Mouse (Mus musculus): ENCODE results near the gene Acsl1.
"Not testable (repeated sequence)": the region's sequence is repeated elsewhere in the genome, so short reads cannot be mapped to it uniquely, and the experiment has no call there.

Acsl1 gene

DNA sequence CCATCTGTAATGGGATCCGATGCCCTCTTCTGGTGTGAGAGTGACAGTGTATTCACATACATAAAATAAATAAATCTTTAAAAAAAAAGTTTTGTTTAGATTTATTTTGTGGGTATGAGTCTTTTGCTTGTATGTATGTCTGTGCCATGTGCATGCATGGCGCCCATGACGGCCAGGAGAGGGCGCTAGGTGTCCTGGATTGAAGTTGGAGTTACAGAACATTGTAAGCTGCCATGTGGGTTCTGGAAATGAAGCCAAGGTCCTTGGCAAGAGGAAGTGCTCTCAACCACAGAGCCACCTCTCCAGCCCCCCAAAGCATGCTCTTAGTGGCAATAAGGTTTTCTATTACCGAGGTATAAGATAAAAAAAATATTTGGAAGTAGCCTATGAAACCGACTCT, 88.6 kb downstream of the Acsl1 start:
- DNase-seq (ENCODE audit: low spot score in 2 of 2), result no peak

DNA sequence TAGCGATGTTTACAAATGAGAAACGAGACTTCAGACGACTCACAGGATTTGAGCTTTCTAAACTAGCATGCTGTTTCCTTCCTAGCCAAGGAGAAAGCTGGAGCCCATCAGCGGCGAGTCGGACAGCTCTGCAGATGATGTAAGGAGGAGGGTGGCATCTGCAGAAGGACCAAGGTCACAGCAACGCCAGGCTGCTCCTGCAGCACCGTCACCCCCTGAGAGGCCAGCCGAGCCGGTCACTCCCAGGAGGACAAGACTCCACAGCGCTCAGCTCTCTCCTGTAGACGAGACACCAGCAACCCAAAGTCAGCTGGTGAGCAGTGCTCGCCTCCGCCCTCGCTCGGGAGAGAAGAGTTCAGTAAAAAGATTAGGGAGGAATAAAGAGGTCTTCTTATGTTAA, 91.5 kb downstream of the Acsl1 start:
- no peak for DNase-seq (ENCODE audit: low spot score in 2 of 2)

DNA sequence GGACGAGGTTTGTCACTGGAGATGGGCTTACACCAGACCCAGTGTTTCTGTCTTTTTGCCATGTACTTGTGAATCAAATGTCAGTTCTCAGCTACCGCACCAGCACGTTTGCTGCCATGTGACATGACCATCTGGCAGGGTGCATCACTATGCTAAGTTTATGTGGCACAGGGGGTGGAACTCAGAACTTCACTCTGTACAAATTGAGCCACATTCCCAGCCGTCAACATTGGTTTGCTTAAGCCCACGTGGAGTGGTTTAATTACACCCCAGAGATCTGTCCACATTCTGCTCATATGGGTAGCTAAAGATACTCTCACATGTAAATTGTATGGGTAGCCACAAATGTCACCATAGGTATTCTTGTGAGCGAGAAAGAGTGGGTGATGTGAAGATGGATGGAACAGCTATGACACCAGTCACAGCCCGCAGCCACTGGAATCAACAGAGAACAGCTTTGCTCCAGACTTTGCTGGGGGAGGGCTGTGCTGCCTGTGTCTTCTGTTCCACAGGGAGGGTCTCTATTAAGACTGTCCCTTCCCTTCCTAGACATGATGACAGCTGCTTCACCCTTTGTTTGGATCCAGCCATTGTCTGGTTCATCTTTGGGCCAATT, 96.2 kb downstream of the Acsl1 start:
- no peak for DNase-seq (ENCODE audit: low spot score in 2 of 2)

DNA sequence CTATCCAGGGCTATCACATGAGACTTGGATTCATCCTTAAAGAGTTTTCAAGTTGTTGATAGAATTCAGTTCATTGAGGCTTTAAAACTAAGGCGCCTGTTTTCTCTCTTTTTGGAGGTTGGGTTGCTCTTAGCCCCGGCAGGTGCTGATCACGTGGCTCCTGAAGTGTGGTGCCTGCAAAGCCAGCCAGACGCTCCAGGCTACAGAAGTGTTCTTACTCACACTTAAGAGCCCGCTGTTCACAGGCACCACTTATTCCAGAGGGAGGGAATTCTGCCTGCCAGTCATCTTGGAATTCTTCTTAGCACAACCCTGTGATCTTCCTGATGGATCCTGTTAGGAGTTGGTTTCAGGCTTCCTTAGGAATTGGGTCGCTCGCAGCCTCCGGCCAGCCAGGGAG, 97.1 kb downstream of the Acsl1 start:
- no peak for DNase-seq (ENCODE audit: low spot score in 2 of 2)

DNA sequence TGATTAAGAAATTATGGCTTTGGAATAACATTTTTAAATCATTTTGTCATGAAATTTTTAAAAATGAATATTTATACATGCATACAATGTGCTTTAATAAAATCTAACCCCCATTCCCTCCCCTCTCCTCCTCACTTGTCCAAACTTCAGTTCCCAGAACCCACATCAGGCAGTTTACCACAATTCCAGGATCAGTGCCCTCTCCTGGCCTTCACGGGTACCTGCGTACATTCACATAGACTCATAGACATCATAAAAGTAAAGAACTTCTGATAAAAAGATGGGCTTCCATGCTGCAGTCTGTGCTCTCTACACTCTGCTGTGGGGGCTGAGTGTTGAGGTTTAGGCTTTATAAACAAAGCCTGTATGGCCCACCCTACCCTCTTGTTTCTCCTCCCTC, 98.1 kb downstream of the Acsl1 start:
- no peak for DNase-seq (ENCODE audit: low spot score in 2 of 2)

DNA sequence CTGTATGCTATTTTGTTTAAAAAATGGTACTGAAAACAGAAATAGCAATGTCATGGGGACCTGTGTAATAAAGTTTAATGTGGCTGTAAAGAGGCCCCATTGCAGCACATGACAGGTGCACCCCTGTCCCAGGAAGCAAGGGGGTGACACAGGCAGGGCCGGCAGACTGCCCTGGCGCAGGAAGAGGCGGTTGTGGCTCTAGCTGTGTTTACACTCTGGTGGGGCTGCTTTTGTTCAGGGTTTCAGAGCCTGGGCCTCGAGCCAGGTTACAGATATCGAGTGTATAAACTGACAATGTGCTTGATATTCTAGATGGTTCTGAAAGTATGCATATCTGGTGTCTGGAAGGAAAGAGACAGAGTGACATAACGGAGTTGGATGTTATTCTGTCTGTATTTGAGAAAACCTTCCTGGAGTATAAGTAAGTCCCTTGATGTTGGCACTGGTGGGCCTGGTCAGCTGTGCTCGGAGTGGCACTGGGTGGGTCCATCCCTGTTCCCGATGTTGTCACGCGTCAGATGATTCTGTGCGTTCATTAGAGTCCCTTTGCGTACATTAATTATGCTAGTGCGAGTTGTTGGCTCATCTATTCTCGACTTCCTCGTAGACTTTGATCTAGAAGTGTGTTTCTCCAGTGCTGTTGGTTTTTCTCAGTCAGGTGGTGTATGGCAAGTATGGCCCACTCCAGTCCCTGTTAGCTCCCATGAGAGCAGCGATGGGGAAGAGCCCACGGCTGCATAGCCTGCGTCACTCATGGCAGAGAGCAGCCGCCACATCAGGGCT, 99.0 kb downstream of the Acsl1 start:
- no peak for DNase-seq (ENCODE audit: low spot score in 2 of 2)

DNA sequence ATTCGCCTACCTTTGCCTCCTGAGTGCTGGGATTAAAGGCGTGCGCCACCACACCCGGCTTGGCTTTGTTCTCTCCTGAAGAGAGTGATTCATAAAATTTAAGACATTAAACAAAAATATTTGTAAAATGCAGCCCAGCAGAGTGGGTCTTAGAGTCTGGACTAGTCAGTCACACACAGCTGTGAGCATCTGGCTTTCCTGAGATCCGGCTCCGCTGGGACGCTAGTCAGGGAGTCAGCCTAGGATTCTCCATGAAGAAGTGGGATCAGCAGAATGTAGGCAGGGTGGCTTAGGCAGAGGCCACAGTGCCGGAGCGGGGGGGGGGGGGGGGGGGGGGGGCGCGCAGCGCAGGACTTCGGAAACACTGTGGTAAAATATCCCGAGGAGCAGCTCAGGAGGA, 99.8 kb downstream of the Acsl1 start:
- DNase-seq (ENCODE audit: low spot score in 2 of 2), result no peak

DNA sequence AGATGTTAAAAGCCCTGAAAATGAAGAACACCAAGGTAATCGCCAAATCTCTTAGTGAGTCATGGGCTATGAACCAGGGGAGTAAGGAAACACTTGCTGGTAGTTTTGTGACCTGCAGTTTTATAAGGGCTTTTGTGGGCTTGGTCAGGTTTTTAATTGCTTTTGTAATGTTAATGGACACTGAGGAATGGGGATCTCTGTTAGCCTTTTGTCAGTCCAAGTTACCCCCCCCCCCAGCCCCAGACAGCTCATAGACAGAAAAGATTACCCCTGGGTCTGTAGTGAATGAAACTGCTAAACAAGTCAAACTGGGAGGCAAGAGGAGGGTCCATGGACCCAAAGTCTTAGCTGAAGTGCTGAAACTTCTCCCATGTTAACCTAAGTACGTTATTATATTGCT, 102.6 kb downstream of the Acsl1 start:
- DNase-seq (ENCODE audit: low spot score in 2 of 2), result no peak

DNA sequence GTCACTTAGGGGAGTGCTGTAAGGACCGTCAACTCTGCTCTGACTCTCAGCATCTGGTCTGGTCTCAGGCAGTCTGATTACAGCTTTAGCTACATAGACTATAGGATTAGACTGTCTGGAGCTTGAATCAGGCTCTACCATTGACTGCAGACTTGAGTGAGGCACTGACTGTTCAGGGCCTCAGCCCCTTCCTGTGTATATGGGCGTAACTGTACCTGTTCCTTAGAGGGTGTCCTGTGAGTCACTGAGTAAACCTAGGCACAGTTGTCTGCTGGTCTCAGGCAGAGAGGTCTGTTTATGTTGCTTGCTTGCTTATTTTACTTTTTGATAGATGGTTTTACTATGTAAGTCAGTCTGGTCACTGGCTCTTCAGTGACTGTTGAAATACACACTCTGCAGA, 103.1 kb downstream of the Acsl1 start:
- DNase-seq (ENCODE audit: low spot score in 2 of 2), result no peak

DNA sequence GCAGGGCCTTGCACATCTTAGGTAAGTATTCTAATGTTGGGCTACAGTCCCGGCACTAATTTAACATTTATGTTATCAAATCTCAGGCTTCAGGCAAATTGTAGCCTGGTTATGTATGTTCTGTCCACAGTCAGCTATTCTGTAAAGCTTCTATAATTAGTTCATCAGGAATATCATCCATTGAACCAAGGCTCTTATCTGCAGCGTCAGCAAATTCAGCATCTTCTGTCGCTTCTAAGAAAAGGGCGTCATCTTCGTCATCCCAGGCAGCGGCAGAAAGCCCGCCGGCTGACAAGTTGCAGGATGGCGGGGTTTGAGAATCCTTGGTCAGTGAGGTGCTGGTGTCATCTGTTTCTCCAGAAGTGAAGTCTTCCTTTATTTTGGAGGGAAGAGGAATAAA, 108.0 kb downstream of the Acsl1 start:
- DNase-seq (ENCODE audit: low spot score in 2 of 2), result no peak

DNA sequence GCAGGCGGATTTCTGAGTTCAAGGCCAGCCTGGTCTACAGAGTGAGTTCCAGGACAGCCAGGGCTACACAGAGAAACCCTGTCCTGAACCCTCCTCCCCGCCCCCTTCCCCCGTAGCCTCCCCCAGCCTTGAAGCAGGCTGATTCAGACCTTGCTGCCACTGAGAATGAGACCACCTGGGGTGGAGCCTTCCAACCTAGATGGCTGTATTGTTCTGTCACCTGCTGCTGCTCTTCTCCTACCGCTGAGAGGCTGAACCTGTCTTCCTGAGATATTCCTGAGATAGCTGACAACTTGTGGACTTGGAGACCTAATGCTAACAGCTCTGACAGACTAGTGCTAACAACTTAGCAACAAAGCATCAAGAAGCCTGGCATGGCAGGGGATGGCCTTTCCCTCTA, 113.5 kb downstream of the Acsl1 start:
- DNase-seq (ENCODE audit: low spot score in 2 of 2), result not testable (repeated sequence)

DNA sequence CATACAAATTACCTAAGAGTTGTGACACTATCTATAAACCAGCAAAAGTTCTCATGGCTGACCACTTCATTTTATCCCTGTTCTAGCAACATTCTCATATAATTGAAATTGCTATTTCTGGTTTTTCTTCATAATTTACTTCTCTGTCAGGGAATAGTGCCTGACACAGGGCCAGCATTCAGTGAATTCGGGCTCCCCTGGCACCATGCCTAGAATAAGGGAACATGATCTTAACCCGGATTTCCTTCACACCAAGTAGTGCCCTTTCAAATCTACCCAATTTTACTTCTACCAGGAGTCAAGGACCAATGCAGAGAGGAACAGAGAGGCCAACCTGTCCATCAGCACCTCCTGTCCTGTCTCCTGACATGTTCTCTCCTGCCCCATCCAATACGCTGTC, 114.7 kb downstream of the Acsl1 start:
- no peak for DNase-seq (ENCODE audit: low spot score in 2 of 2)
